Mouse (Mus musculus): ENCODE data around the gene Med26. TPM values are rescaled to one million over a fixed set of nuclear protein-coding genes. Genes with fewer than 3 reads are reported as not detected.

The Med26 gene
- polyA plus RNA-seq, 1 experiment from 2014 or later = 12.7 TPM

GRCm38 (mm10) chr8:72497911-72498310, 50.2 kb downstream of the Med26 start:
- no peak overlapping the region for H3K4me2 ChIP-seq (ENCODE audit: low read depth, low read length)
- WGBS = 71% methylated on average over 1 of the region's 1 CpGs
- peaks cover 18% of the 10 kb centered on the region for H3K36me3 ChIP-seq (ENCODE audit: control insufficient read depth, insufficient read depth)
- no peak overlapping the region for H3K4me3 ChIP-seq (ENCODE audit: low read length)
- H3K27me3 ChIP-seq (ENCODE audit: control insufficient read depth, insufficient read depth, low read length) = no peaks in the 10 kb centered on the region
- no peak overlapping the region for H3K9ac ChIP-seq (ENCODE audit: low read length)
- H3K27ac ChIP-seq (ENCODE audit: low read length) = no peak overlapping the region
- peaks cover 27% of the 10 kb centered on the region for H3K4me1 ChIP-seq (ENCODE audit: control insufficient read depth, insufficient read depth, low read length)
- ATAC-seq (replicated peaks; ENCODE audit: extremely low read depth, insufficient read depth, low FRiP score) = no peak
- no peaks in the 10 kb centered on the region for H3K9me3 ChIP-seq (replicated peaks; ENCODE audit: control insufficient read depth, low read length)

GRCm38 (mm10) chr8:72496217-72496616, 51.9 kb downstream of the Med26 start:
- Histone ChIP-seq H3K36me3 (ENCODE audit: control insufficient read depth, insufficient read depth) (peaks cover 18% of the 10 kb centered on the region), H3K4me3 (ENCODE audit: low read length) (no peak overlapping the region), H3K9me3 (replicated peaks; ENCODE audit: control insufficient read depth, low read length) (no peaks in the 10 kb centered on the region), H3K4me1 (ENCODE audit: control insufficient read depth, insufficient read depth, low read length) (peaks cover 33% of the 10 kb centered on the region), H3K27ac (ENCODE audit: low read length) (no peak overlapping the region), H3K4me2 (ENCODE audit: low read depth, low read length) (no peak overlapping the region), H3K27me3 (ENCODE audit: control insufficient read depth, insufficient read depth, low read length) (no peaks in the 10 kb centered on the region), H3K9ac (ENCODE audit: low read length) (no peak overlapping the region)
- WGBS = 91% methylated on average over 19 of the region's 19 CpGs
- no peak for ATAC-seq (replicated peaks; ENCODE audit: extremely low read depth, insufficient read depth, low FRiP score)

GRCm38 (mm10) chr8:72495411-72496111, 52.5 kb downstream of the Med26 start:
- 88% methylated on average over 23 of the region's 23 CpGs for WGBS
- Histone ChIP-seq H3K4me1 (ENCODE audit: control insufficient read depth, insufficient read depth, low read length) (peaks cover 35% of the 10 kb centered on the region), H3K27ac (ENCODE audit: low read length) (no peak overlapping the region), H3K36me3 (ENCODE audit: control insufficient read depth, insufficient read depth) (peaks cover 18% of the 10 kb centered on the region), H3K9ac (ENCODE audit: low read length) (no peak overlapping the region), H3K9me3 (replicated peaks; ENCODE audit: control insufficient read depth, low read length) (no peaks in the 10 kb centered on the region), H3K4me2 (ENCODE audit: low read depth, low read length) (no peak overlapping the region), H3K27me3 (ENCODE audit: control insufficient read depth, insufficient read depth, low read length) (no peaks in the 10 kb centered on the region), H3K4me3 (ENCODE audit: low read length) (no peak overlapping the region)
- no peak for ATAC-seq (replicated peaks; ENCODE audit: extremely low read depth, insufficient read depth, low FRiP score)

- ATAC-seq (replicated peaks; ENCODE audit: extremely low read depth, insufficient read depth, low FRiP score) = no peak
These were observed 54.7 kb downstream of the Med26 start for GRCm38 (mm10) chr8:72493381-72493780.

GRCm38 (mm10) chr8:72492622-72493081, 55.4 kb downstream of the Med26 start:
- no peaks in the 10 kb centered on the region for H3K9me3 ChIP-seq (replicated peaks; ENCODE audit: control insufficient read depth, low read length)
- peak overlapping the region; percentile 92 for H3K9ac ChIP-seq (ENCODE audit: low read length)
- ATAC-seq (replicated peaks; ENCODE audit: extremely low read depth, insufficient read depth, low FRiP score) = peak; percentile 98
- peaks cover 27% of the 10 kb centered on the region for H3K36me3 ChIP-seq (ENCODE audit: control insufficient read depth, insufficient read depth)
- H3K27me3 ChIP-seq (ENCODE audit: control insufficient read depth, insufficient read depth, low read length) = no peaks in the 10 kb centered on the region
- H3K4me1 ChIP-seq (ENCODE audit: control insufficient read depth, insufficient read depth, low read length) = peaks cover 18% of the 10 kb centered on the region
- H3K27ac ChIP-seq (ENCODE audit: low read length) = peak overlapping the region; percentile 79
- under 1% methylated on average over 54 of the region's 56 CpGs for WGBS
- peak overlapping the region; percentile 86 for H3K4me2 ChIP-seq (ENCODE audit: low read depth, low read length)
- H3K4me3 ChIP-seq (ENCODE audit: low read length) = peak overlapping the region; percentile 94

More at GRCm38 (mm10) chr8:72493381-72493780, 54.7 kb downstream of the Med26 start:
- peaks cover 18% of the 10 kb centered on the region for H3K4me1 ChIP-seq (ENCODE audit: control insufficient read depth, insufficient read depth, low read length)
- peak overlapping the region; percentile 65 for H3K27ac ChIP-seq (ENCODE audit: low read length)
- 13% methylated on average over 8 of the region's 8 CpGs for WGBS
- H3K27me3 ChIP-seq (ENCODE audit: control insufficient read depth, insufficient read depth, low read length) = no peaks in the 10 kb centered on the region
- peak overlapping the region; percentile 94 for H3K4me3 ChIP-seq (ENCODE audit: low read length)
- no peaks in the 10 kb centered on the region for H3K9me3 ChIP-seq (replicated peaks; ENCODE audit: control insufficient read depth, low read length)
- peak overlapping the region; percentile 72 for H3K9ac ChIP-seq (ENCODE audit: low read length)
- H3K36me3 ChIP-seq (ENCODE audit: control insufficient read depth, insufficient read depth) = peaks cover 23% of the 10 kb centered on the region
- peak overlapping the region; percentile 86 for H3K4me2 ChIP-seq (ENCODE audit: low read depth, low read length)

- WGBS = under 1% methylated on average over 83 of the region's 98 CpGs
- peaks cover 18% of the 10 kb centered on the region for H3K4me1 ChIP-seq (ENCODE audit: control insufficient read depth, insufficient read depth, low read length)
- H3K27ac ChIP-seq (ENCODE audit: low read length) = peak within 1 kb of the TSS; percentile 79
- peak; percentile 10 for ATAC-seq (replicated peaks; ENCODE audit: extremely low read depth, insufficient read depth, low FRiP score)
- H3K27me3 ChIP-seq (ENCODE audit: control insufficient read depth, insufficient read depth, low read length) = no peaks in the 10 kb centered on the region
- peak within 1 kb of the TSS; percentile 92 for H3K9ac ChIP-seq (ENCODE audit: low read length)
- H3K36me3 ChIP-seq (ENCODE audit: control insufficient read depth, insufficient read depth) = peaks cover 30% of the 10 kb centered on the region
- H3K9me3 ChIP-seq (replicated peaks; ENCODE audit: control insufficient read depth, low read length) = no peaks in the 10 kb centered on the region
- H3K4me2 ChIP-seq (ENCODE audit: low read depth, low read length) = peak within 1 kb of the TSS; percentile 97
- H3K4me3 ChIP-seq (ENCODE audit: low read length) = peak within 1 kb of the TSS; percentile 94
These were observed 56.1 kb downstream of the Med26 start, which contains the start of gene Slc35e1 for GRCm38 (mm10) chr8:72491680-72492621. Gene Slc35e1, minus strand, starts transcription at chr8:72492614.

- no peak overlapping the region for H3K27ac ChIP-seq (ENCODE audit: low read length)
- 83% methylated on average over 2 of the region's 2 CpGs for WGBS
- H3K4me2 ChIP-seq (ENCODE audit: low read depth, low read length) = peak overlapping the region; percentile 97
- no peaks in the 10 kb centered on the region for H3K9me3 ChIP-seq (replicated peaks; ENCODE audit: control insufficient read depth, low read length)
- H3K4me3 ChIP-seq (ENCODE audit: low read length) = no peak overlapping the region; the same call in 1 of the 2 replicates
- H3K9ac ChIP-seq (ENCODE audit: low read length) = 0 out of 2 replicates have a peak overlapping the region, but pooled peaks have one; percentile 4
- peaks cover 23% of the 10 kb centered on the region for H3K36me3 ChIP-seq (ENCODE audit: control insufficient read depth, insufficient read depth)
- no peak for ATAC-seq (replicated peaks; ENCODE audit: extremely low read depth, insufficient read depth, low FRiP score)
- H3K4me1 ChIP-seq (ENCODE audit: control insufficient read depth, insufficient read depth, low read length) = peaks cover 18% of the 10 kb centered on the region
- no peaks in the 10 kb centered on the region for H3K27me3 ChIP-seq (ENCODE audit: control insufficient read depth, insufficient read depth, low read length)
These were observed 57.1 kb downstream of the Med26 start for GRCm38 (mm10) chr8:72491017-72491416.

- no peak overlapping the region for H3K4me3 ChIP-seq (ENCODE audit: low read length)
- no peaks in the 10 kb centered on the region for H3K27me3 ChIP-seq (ENCODE audit: control insufficient read depth, insufficient read depth, low read length)
- H3K9ac ChIP-seq (ENCODE audit: low read length) = no peak overlapping the region
- H3K9me3 ChIP-seq (replicated peaks; ENCODE audit: control insufficient read depth, low read length) = no peaks in the 10 kb centered on the region
- H3K4me1 ChIP-seq (ENCODE audit: control insufficient read depth, insufficient read depth, low read length) = peaks cover 11% of the 10 kb centered on the region
- no peak overlapping the region for H3K27ac ChIP-seq (ENCODE audit: low read length)
- H3K4me2 ChIP-seq (ENCODE audit: low read depth, low read length) = no peak overlapping the region
- H3K36me3 ChIP-seq (ENCODE audit: control insufficient read depth, insufficient read depth) = peaks cover 30% of the 10 kb centered on the region
- ATAC-seq (replicated peaks; ENCODE audit: extremely low read depth, insufficient read depth, low FRiP score) = no peak
These were observed 61.1 kb downstream of the Med26 start for GRCm38 (mm10) chr8:72487014-72487413.
